Mouse (Mus musculus) midbrain, embryonic 12.5 days (tissue): ENCODE measurements around the gene Psapl1. TPM values are rescaled to one million over a fixed set of nuclear protein-coding genes. Genes with fewer than 3 reads are reported as not detected.
"Not testable (repeated sequence)": the region's sequence is repeated elsewhere in the genome, so short reads cannot be mapped to it uniquely, and the experiment has no call there.

ENCODE experiments used
- ATAC-seq: fragments of 200-750 bp; cut with Nextera tagmentation; 2 replicates; pipeline ENCODE4 v1.8.0; 2017; ENCODE audit warnings: low read depth, moderate TSS enrichment, moderate library complexity; ENCODE audit not compliant: low FRiP score
- H3K27ac ChIP-seq: fragments of 300-500 bp; sonication (generic); replicated peaks from 2 replicates; pipeline ENCODE4 v1.5.1; 2016; ENCODE audit warnings: mild to moderate bottlenecking
- H3K27me3 ChIP-seq: fragments of 300-500 bp; sonication (generic); 2 replicates; pipeline ENCODE4 v1.6.1; 2016; ENCODE audit warnings: mild to moderate bottlenecking
- H3K36me3 ChIP-seq: fragments of 300-500 bp; sonication (generic); 2 replicates; pipeline ENCODE4 v1.6.1; 2016
- H3K4me1 ChIP-seq: fragments of 300-500 bp; sonication (generic); 2 replicates; pipeline ENCODE4 v1.6.1; 2016
- H3K4me2 ChIP-seq: fragments of 300-500 bp; sonication (generic); replicated peaks from 2 replicates; pipeline ENCODE4 v1.6.1; 2016; ENCODE audit warnings: mild to moderate bottlenecking, moderate library complexity
- H3K4me3 ChIP-seq: fragments of 300-500 bp; sonication (generic); 2 replicates; pipeline ENCODE4 v1.5.1; 2016; ENCODE audit warnings: mild to moderate bottlenecking
- H3K9ac ChIP-seq: fragments of 300-500 bp; sonication (generic); replicated peaks from 2 replicates; pipeline ENCODE4 v1.6.1; 2016; ENCODE audit warnings: mild to moderate bottlenecking, moderate library complexity
- H3K9me3 ChIP-seq: fragments of 300-500 bp; sonication (generic); 2 replicates; pipeline ENCODE4 v1.6.1; 2016; ENCODE audit warnings: mild to moderate bottlenecking
- WGBS: fragments of 180-500 bp; shearing (Covaris S2); methylation state at CpG from one replicate; pipeline ENCODE4 v1.1.7; 2016; 5-methylcytosine and 5-hydroxymethylcytosine counted together
- polyA plus RNA-seq: library from polyadenylated mRNA; unstranded; fragments of >200 nt; fragmentation: Nextera tagmentation; extraction: Ambion mirVana; gene quantifications from 2 replicates; pipeline ENCODE4 v1.2.1, GENCODE M21; 2016

Psapl1 gene
- polyA plus RNA-seq, 1 experiment from 2014 or later: 0.15 TPM

DNA sequence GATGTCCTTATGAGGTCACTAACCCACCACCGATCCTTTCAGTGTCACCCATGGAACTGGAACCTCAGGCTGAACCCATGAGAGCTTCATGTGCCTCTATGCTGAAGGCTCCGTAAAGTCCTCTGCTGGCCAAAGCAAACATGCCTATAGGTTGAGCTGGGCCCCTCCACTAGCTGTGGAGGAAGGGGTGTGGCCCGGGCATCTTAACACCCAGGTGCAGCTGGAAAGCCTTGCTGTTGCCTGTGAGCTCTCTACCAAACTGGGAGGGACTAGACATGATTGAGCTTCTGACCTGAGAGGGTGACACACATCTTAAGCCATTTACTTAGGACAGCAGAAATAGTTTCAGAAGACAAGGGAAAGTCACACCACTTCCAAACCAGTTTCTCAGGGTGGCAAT lies 5.0 kb downstream of the Psapl1 start:
- Histone ChIP-seq H3K4me2 (no peak overlapping the region), H3K27ac (no peak overlapping the region), H3K9ac (no peak overlapping the region), H3K36me3 (no peaks in the 10 kb centered on the region), H3K4me1 (no peaks in the 10 kb centered on the region), H3K27me3 (no peaks in the 10 kb centered on the region), H3K9me3 (no peaks in the 10 kb centered on the region), H3K4me3 (no peak overlapping the region)
- 97% methylated on average over 3 of the region's 3 CpGs for WGBS
- ATAC-seq: no peak

DNA sequence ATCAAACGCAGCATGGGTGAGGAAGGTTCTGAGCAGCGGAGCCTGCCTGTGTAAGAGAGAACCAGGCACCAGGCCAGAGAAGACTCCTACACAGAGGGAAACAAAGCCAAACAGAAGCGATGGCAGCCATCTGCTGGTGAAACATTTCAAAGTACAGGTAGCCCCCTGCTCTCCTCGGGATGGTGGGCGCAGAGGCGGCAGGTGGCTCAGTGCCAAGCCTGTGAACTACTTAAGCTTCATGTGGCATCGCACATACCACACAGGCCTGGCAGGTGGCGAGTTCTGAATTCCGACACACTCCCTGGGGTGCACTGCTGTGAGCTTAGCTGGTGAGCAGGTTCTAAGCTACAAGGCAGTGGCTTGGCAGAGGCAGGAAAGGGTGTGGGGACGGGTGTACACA lies 9.5 kb downstream of the Psapl1 start:
- 90% methylated on average over 10 of the region's 10 CpGs for WGBS
- Histone ChIP-seq H3K27ac (no peak overlapping the region), H3K27me3 (no peaks in the 10 kb centered on the region), H3K4me2 (no peak overlapping the region), H3K36me3 (no peaks in the 10 kb centered on the region), H3K4me1 (no peaks in the 10 kb centered on the region), H3K4me3 (no peak overlapping the region), H3K9me3 (no peaks in the 10 kb centered on the region), H3K9ac (no peak overlapping the region)
- ATAC-seq: no peak

DNA sequence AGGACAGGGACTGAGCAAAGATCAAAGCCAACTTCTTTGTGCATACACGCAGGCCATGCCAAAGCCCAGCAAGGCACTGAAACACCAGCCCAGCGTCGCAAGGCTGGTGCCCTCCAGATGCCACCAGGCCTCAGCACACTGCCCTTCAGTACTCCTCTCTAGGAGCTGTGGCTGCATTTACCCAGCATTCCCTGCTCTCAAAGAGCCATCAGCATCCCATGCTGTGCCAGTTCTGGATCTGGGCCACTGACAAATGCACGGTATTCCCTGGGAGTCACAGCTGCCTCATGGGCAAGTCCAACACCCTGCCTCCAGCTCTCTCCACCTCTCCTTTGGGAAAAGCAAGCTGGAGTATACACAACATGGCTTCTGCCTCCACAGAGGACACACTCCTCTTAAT lies 16.3 kb downstream of the Psapl1 start:
- Histone ChIP-seq H3K27me3 (no peaks in the 10 kb centered on the region), H3K36me3 (no peaks in the 10 kb centered on the region), H3K27ac (no peak overlapping the region), H3K9ac (no peak overlapping the region), H3K9me3 (no peaks in the 10 kb centered on the region), H3K4me2 (no peak overlapping the region), H3K4me3 (no peak overlapping the region), H3K4me1 (peaks cover 8% of the 10 kb centered on the region)
- no peak for ATAC-seq
- WGBS: 88% methylated on average over 4 of the region's 4 CpGs

DNA sequence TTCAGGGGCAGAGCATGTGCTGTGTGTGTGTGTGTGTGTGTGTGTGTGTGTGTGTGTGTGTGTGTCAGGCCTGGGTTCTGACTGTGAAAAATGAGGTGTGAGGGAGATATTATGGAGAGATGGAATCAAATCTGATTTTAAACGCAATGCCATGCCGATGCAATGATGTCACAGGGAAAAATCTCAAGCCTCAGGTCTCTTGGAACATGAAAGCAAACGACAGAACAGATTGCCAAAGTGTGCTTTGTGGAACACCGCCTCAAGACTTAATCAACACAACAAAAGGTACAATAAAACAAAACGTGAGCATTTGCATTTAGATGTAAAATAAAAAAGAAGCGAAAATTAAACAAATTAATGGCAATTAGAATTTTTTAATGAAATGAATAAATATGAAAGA lies 16.8 kb downstream of the Psapl1 start:
- peaks cover 8% of the 10 kb centered on the region for H3K4me1 ChIP-seq
- H3K4me3 ChIP-seq: no peak overlapping the region
- H3K4me2 ChIP-seq: no peak overlapping the region
- H3K9ac ChIP-seq: no peak overlapping the region
- H3K36me3 ChIP-seq: no peaks in the 10 kb centered on the region
- 62% methylated on average over 6 of the region's 6 CpGs for WGBS
- no peak for ATAC-seq
- no peak overlapping the region for H3K27ac ChIP-seq
- H3K27me3 ChIP-seq: no peaks in the 10 kb centered on the region
- no peaks in the 10 kb centered on the region for H3K9me3 ChIP-seq

DNA sequence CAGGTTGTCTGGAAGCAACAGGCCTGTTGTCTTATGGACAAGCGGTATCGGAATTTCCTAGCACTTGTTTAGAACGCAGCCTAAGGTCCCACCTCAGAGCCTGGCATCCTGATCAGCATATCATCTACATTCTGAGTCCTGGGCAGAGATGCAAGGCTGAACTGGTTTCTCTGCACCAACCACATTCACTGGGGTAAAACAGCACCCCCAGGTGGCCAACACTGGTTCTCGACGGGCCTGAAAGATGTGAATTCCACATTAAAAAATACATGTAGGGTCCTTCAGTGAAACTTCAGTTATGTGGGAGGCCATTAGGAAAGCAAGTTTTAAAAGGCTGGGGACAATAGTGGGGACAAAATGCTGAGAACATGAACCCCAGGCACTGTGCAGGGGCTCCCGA lies 20.0 kb downstream of the Psapl1 start:
- no peaks in the 10 kb centered on the region; the same call in 1 of the 2 replicates for H3K27me3 ChIP-seq
- H3K9ac ChIP-seq: no peak overlapping the region
- no peak overlapping the region for H3K4me2 ChIP-seq
- peaks cover 33% of the 10 kb centered on the region for H3K4me1 ChIP-seq
- no peak overlapping the region for H3K4me3 ChIP-seq
- H3K9me3 ChIP-seq: no peaks in the 10 kb centered on the region
- H3K27ac ChIP-seq: no peak overlapping the region
- ATAC-seq: no peak
- H3K36me3 ChIP-seq: no peaks in the 10 kb centered on the region
- WGBS: 65% methylated on average over 6 of the region's 6 CpGs

DNA sequence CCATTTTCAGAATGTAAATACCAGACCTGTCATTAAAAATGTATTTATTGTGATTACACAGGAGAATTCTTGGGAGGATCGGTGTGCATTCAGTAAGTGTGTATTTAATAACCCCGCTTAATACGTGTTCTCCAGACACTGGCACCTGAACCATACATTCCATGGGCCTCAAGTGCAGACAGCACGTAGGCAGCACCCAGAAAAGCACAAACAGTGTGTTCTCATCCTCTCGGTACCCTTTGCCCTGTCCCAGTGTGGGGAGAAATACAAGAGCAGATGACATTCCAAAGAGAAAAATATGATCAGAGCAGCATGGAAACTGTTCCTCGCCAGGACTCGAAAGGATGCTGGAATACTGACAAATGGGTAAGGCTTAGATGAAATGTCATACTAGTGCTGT lies 22.0 kb downstream of the Psapl1 start:
- H3K27me3 ChIP-seq: no peaks in the 10 kb centered on the region; the same call in 1 of the 2 replicates
- no peak for ATAC-seq
- no peak overlapping the region for H3K4me3 ChIP-seq
- WGBS: 69% methylated on average over 7 of the region's 7 CpGs
- H3K4me1 ChIP-seq: peaks cover 49% of the 10 kb centered on the region
- H3K36me3 ChIP-seq: no peaks in the 10 kb centered on the region
- peak overlapping the region; percentile 47 for H3K27ac ChIP-seq
- no peaks in the 10 kb centered on the region for H3K9me3 ChIP-seq
- no peak overlapping the region for H3K4me2 ChIP-seq
- no peak overlapping the region for H3K9ac ChIP-seq

DNA sequence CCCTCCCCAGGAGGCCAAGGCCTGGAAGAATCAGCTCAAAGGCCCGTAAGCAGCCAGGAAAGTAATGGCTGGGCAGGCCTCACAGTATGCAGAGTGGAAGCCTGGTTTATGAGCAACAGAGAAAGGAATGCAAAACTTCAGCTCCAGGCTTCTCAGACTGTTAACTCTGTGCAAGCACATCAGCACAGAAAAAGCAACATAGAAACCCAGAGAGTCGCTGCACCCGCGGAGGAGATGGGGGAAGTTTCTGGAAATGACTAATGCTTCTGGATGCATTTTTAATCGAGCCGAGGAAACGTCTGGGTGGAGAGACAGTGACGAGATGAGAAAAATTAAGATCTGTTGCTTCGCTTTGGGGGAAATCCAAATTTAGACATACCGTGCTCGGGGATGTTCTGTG lies 22.5 kb downstream of the Psapl1 start:
- Histone ChIP-seq H3K4me2 (no peak overlapping the region), H3K36me3 (no peaks in the 10 kb centered on the region), H3K9ac (no peak overlapping the region), H3K4me3 (no peak overlapping the region), H3K4me1 (peaks cover 48% of the 10 kb centered on the region), H3K9me3 (no peaks in the 10 kb centered on the region), H3K27ac (peak overlapping the region; percentile 47), H3K27me3 (no peaks in the 10 kb centered on the region; the same call in 1 of the 2 replicates)
- 71% methylated on average over 11 of the region's 11 CpGs for WGBS
- ATAC-seq: no peak

DNA sequence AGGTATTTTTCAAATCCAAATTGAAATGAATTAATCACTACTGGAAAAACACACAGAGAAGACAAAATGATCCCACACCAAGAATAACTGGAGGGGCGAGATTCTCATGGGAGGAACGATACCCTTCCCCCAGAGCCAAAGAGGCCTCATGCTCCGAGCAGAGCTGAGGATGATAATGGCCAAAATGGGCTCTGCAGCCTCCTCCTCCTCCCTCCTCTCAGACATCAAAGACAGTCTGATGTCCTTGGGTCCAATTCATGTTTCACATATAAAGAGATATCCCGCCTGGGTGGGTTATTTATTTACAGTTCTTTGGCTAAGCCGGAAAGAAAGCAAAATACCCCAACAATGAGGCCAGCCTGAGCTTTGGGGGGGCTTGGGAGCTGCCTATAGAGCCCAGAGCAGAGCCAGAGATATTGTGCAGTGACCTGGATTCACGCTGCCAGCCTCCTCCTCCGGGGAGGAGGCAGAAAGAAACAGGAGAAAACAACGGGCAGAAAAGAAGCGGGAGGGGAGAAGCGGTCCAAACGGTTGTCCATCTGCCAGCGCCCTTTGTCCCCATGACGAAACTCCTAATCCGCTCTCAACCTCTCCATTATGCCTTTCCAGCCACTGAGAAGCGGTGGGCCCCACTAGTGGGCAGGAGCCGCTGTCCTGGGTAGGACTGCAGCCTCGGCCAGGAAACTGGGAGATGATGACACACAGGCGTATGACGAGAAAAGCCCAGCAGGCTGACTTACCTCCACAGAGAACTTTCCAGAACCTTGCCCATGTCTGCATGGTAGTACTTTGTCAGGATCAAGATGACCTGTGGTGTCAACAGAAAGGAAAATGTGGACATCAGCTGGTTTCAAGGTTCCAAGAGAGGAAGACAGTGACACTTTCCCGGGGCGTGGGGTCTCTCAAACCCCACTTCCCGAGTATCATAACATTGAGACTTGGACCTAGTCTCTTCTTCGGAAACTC lies 24.9 kb downstream of the Psapl1 start:
- peaks cover 47% of the 10 kb centered on the region for H3K4me1 ChIP-seq
- H3K4me3 ChIP-seq: no peak overlapping the region
- no peaks in the 10 kb centered on the region for H3K9me3 ChIP-seq
- peak overlapping the region; percentile 15; the same call in 1 of the 2 replicates for H3K4me2 ChIP-seq
- no peak overlapping the region for H3K9ac ChIP-seq
- H3K27ac ChIP-seq: peak overlapping the region; percentile 76
- H3K36me3 ChIP-seq: no peaks in the 10 kb centered on the region
- ATAC-seq: peak; percentile 68
- 26% methylated on average over 23 of the region's 23 CpGs for WGBS
- H3K27me3 ChIP-seq: no peaks in the 10 kb centered on the region; the same call in 1 of the 2 replicates

DNA sequence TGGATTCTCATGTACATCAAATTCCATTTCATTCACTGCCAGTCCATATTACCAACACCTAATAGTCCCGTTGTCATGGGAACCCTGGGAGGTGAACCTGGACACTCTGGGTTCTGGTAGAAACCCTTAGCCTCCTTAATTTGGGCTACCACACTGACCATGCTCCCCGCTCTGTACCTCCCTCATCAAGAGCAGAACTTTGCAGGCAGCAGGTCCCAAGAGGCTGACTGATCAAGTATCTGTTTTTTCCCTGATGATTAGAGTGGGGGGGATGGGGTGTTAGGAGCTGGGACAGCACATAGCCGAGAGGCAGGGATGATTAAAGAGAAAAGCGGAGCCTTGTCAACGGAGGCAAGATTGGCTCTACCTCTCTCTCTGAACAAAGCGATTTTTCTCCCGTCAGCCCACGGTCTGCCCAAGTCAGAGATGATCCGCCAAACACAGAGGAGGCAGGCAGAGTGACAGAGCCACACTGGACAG lies 26.5 kb downstream of the Psapl1 start:
- Histone ChIP-seq H3K9ac (no peak overlapping the region), H3K4me3 (no peak overlapping the region), H3K27me3 (no peaks in the 10 kb centered on the region; the same call in 1 of the 2 replicates), H3K9me3 (no peaks in the 10 kb centered on the region), H3K27ac (peak overlapping the region; percentile 72), H3K36me3 (no peaks in the 10 kb centered on the region), H3K4me2 (no peak overlapping the region; the same call in 1 of the 2 replicates), H3K4me1 (peaks cover 47% of the 10 kb centered on the region)
- ATAC-seq: peak; percentile 28
- 72% methylated on average over 9 of the region's 9 CpGs for WGBS

DNA sequence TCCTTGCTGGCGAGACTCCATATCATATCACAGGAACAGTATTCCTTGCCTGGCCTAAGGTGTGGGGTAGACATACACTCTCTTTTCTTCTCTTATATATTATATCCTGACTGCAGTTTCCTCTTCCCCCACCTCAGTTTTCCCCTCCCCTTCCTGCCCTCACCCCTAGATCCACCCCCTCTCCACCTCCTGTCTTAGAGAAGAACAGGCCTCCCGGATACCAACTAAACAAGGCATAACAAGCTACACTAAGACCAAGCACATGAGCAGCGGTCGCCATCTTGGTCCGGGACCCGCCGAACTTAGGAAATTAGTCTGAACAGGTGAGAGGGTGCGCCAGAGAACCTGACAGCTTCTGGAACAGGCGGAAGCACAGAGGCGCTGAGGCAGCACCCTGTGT lies 33.7 kb downstream of the Psapl1 start:
- H3K9me3 ChIP-seq, H3K4me1 ChIP-seq, H3K27me3 ChIP-seq, H3K36me3 ChIP-seq, H3K9ac ChIP-seq, H3K4me2 ChIP-seq, H3K4me3 ChIP-seq, H3K27ac ChIP-seq, ATAC-seq: not testable (repeated sequence)
- WGBS: 94% methylated on average over 7 of the region's 10 CpGs

DNA sequence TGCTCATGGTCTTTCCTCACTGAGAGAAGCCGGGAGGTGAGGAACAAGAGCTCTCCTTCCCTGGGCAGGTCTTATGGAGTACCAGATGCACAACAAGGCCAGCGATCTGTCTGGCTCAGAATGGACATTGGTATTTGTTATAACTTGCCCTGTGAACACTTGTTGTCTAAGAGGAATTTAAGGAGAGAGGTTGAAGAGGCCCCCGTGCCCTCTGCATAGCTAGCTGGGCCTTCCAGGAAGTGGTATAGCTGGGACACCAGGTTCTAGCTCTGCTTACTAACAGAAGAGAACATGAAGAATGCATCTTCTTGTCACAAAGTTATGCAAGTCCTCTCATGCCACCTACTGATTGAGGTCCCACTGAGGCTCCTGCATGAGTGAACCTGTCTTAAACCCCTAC lies 44.2 kb downstream of the Psapl1 start:
- H3K4me1 ChIP-seq: no peaks in the 10 kb centered on the region

DNA sequence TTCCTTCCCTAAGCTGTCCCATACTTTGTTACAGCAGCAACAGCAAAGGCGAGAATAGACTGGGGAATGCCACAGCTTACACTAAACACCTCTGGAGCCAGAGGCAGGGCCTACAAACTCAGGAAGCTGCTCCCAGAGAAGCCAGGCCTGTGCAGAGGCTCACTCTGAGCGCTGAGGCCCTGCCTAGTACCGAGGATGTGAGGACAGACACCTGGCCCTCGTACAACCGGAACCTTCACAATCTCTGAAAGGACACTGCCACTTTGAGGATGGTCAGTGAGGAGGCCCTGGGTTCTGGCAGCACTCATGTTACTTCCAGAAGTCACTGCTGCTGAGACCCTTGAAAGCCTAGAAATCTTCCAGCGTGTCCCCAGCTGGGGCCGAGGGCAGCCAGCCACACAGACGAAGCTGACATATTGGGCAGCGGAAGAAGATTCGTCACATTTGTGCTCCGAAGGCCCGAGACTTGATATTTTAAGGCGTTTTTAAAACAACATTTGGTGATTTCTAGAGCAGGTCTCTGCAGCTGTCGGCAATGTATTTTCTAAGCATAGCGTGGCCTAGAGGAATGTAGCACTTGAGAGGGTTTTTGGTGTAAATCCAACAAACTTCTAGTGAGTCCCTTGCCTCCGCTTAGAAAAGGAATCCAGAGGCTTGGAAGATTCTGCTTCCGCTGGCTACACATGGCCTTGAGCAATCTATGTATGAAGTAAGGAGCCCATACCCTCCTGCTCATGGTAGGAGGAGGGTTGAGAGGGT lies 49.1 kb downstream of the Psapl1 start:
- no peaks in the 10 kb centered on the region for H3K27me3 ChIP-seq
- no peaks in the 10 kb centered on the region for H3K36me3 ChIP-seq
- no peak for ATAC-seq
- 94% methylated on average over 17 of the region's 17 CpGs for WGBS
- H3K4me2 ChIP-seq: no peak overlapping the region
- no peaks in the 10 kb centered on the region for H3K9me3 ChIP-seq
- H3K9ac ChIP-seq: no peak overlapping the region
- H3K4me3 ChIP-seq: no peak overlapping the region
- H3K4me1 ChIP-seq: no peaks in the 10 kb centered on the region
- no peak overlapping the region for H3K27ac ChIP-seq

More for the DNA sequence above, 44.2 kb downstream of the Psapl1 start:
- Histone ChIP-seq H3K4me2 (no peak overlapping the region), H3K4me3 (no peak overlapping the region), H3K9me3 (no peaks in the 10 kb centered on the region), H3K27me3 (no peaks in the 10 kb centered on the region), H3K27ac (no peak overlapping the region), H3K9ac (no peak overlapping the region), H3K36me3 (no peaks in the 10 kb centered on the region)
- no peak for ATAC-seq
- WGBS: 88% methylated on average over 3 of the region's 3 CpGs
